Mouse (Mus musculus): Measurements from ENCODE around the gene Loxl1. TPM values are rescaled to one million over a fixed set of nuclear protein-coding genes. Genes with fewer than 3 reads are reported as not detected.
"Not testable (repeated sequence)": the region's sequence is repeated elsewhere in the genome, so short reads cannot be mapped to it uniquely, and the experiment has no call there.

Loxl1 gene
- polyA plus RNA-seq, 1 experiment: 16.2 TPM

- 95% methylated on average over 5 of the region's 5 CpGs for WGBS
- no peak for DNase-seq (ENCODE audit: low read depth, low spot score)
Measured at GRCm38 (mm10) chr9:58262507-58262906, 50.5 kb downstream of the Loxl1 start.

- no peak for DNase-seq (ENCODE audit: low read depth, low spot score)
- 84% methylated on average over 10 of the region's 10 CpGs for WGBS
Measured at GRCm38 (mm10) chr9:58255704-58256685, 57.0 kb downstream of the Loxl1 start.

- WGBS: 80% methylated on average over 2 of the region's 2 CpGs
- no peak for DNase-seq (ENCODE audit: low read depth, low spot score)
Measured at GRCm38 (mm10) chr9:58255105-58255504, 57.9 kb downstream of the Loxl1 start.

- not testable (repeated sequence) for DNase-seq (ENCODE audit: low read depth, low spot score)
- WGBS: 47% methylated on average over 5 of the region's 5 CpGs
Measured at GRCm38 (mm10) chr9:58253805-58254122, 59.2 kb downstream of the Loxl1 start.

- WGBS: under 1% methylated on average over 31 of the region's 31 CpGs
- DNase-seq (ENCODE audit: low read depth, low spot score): peak; percentile 84
Measured at GRCm38 (mm10) chr9:58253033-58253804, 59.8 kb downstream of the Loxl1 start, which contains the start of gene Stoml1. Gene Stoml1, plus strand, starts transcription at chr9:58253164.

- not testable (repeated sequence) for DNase-seq (ENCODE audit: low read depth, low spot score)
- WGBS: 90% methylated on average over 1 of the region's 1 CpGs
Measured at GRCm38 (mm10) chr9:58250730-58251129, 62.3 kb downstream of the Loxl1 start.

GRCm38 (mm10) chr9:58250322-58250721 lies 62.7 kb downstream of the Loxl1 start:
- DNase-seq (ENCODE audit: low read depth, low spot score): no peak
- WGBS: 60% methylated on average over 8 of the region's 8 CpGs

GRCm38 (mm10) chr9:58249592-58250192 lies 63.3 kb downstream of the Loxl1 start, which contains the start of gene Pml:
Gene Pml, minus strand, starts transcription at chr9:58249786.
- under 1% methylated on average over 16 of the region's 16 CpGs for WGBS
- DNase-seq (ENCODE audit: low read depth, low spot score): peak; percentile 76

GRCm38 (mm10) chr9:58248746-58249413 lies 64.1 kb downstream of the Loxl1 start:
- DNase-seq (ENCODE audit: low read depth, low spot score): no peak
- WGBS: 6% methylated on average over 7 of the region's 7 CpGs

GRCm38 (mm10) chr9:58247064-58247759 lies 65.8 kb downstream of the Loxl1 start:
- 12% methylated on average over 25 of the region's 25 CpGs for WGBS
- peak; percentile 24 for DNase-seq (ENCODE audit: low read depth, low spot score)

- DNase-seq (ENCODE audit: low read depth, low spot score): no peak
- WGBS: 53% methylated on average over 4 of the region's 4 CpGs
Measured at GRCm38 (mm10) chr9:58246083-58246591, 66.8 kb downstream of the Loxl1 start.

- 30% methylated on average over 6 of the region's 6 CpGs for WGBS
- DNase-seq (ENCODE audit: low read depth, low spot score): no peak
Measured at GRCm38 (mm10) chr9:58243696-58244095, 69.3 kb downstream of the Loxl1 start.

- 33% methylated on average over 5 of the region's 5 CpGs for WGBS
- no peak for DNase-seq (ENCODE audit: low read depth, low spot score)
Measured at GRCm38 (mm10) chr9:58242696-58243095, 70.3 kb downstream of the Loxl1 start.

GRCm38 (mm10) chr9:58241780-58242485 lies 71.1 kb downstream of the Loxl1 start:
- WGBS: 25% methylated on average over 9 of the region's 9 CpGs
- no peak for DNase-seq (ENCODE audit: low read depth, low spot score)

All from large intestine, adult 2 months (tissue).